Mouse (Mus musculus) liver (tissue): ENCODE measurements around the gene Ddx60.

Source experiments
- DNase-seq: peaks from one replicate; pipeline ENCODE4 v3.0.0-alpha.2; 2020; ENCODE audit warnings: mixed read lengths

Ddx60 gene

GRCm38 (mm10) chr8:61989464-61989863 lies 61.6 kb downstream of the Ddx60 start:
- no peak for DNase-seq

- no peak for DNase-seq
These were observed 64.9 kb downstream of the Ddx60 start for GRCm38 (mm10) chr8:61992796-61993195.

GRCm38 (mm10) chr8:61997125-61997524 lies 69.2 kb downstream of the Ddx60 start:
- DNase-seq: no peak

DNA sequence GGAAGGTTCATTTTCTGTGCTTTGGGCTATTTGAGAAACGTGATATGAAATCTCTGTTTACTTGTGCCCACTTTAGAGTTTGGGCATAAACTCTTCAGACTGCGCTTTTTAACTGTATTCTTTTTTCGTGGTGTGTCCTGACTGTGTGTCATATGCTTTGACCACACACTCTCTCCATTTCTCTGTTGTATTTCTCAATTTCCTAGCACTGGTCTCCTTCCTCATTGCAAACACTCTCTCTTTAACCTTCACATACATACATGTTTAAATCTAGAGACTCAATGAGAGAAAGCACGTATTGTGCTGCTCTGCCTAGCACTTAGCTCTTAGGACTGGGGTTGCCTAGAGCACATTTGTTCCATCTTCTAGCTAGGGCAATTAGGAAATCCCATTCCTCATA lies 86.3 kb downstream of the Ddx60 start:
- DNase-seq: no peak

DNA sequence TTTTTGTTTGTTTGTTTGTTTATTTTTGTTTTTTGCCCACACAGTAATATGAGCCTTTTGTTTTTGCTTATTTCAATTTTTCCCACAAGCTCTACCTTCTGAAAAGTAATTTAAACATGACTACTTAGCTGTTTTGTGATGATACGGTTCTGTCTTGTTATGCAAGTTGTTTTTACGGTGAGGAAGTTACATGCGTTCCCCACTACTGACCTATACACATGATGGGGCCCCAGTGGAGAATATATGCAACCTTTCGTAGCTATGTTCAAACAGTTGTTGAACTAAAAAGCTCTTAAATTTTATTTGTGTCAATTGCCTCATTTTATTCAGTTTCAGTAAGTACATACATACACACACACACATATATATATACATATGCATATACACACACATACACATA lies 86.7 kb downstream of the Ddx60 start:
- no peak for DNase-seq

DNA sequence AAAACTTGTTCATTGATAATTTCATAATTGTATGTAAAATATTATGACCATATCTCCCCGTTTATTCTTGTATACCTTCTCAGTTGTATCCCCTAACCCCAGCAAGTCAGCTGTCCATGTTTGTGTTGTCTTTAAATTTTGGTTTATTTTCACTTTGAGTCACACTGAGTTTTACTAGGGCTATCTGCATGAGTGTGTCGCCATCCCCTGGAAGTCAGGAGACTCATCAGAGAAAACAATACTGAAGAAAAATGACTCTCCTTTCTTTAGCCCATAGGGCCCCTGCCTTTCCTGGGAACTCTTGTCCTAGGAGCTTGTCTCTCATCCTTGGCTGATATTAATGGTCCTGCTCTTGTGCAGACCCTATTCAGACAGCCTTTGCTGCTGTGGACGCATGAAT lies 106.5 kb downstream of the Ddx60 start:
- no peak for DNase-seq

DNA sequence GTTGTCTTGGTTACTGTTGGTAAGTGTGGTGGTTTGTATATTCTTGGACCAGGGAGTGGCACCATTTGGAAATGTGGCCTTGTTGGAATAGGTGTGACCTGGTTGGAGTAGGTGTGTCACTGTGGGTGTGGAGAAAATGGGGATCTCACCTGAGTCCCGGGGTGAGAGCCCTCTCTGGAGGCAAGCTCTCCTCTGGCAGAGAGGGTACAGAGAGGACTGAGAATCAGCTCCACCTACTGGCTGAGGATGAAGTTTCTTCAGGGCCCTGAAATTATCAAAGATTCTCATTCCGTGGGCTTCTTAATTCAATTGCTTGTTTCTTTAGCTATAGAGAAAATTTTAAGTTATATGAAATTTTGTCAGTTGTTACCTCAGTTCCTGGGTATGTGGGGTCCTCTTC lies 118.9 kb downstream of the Ddx60 start:
- no peak for DNase-seq

DNA sequence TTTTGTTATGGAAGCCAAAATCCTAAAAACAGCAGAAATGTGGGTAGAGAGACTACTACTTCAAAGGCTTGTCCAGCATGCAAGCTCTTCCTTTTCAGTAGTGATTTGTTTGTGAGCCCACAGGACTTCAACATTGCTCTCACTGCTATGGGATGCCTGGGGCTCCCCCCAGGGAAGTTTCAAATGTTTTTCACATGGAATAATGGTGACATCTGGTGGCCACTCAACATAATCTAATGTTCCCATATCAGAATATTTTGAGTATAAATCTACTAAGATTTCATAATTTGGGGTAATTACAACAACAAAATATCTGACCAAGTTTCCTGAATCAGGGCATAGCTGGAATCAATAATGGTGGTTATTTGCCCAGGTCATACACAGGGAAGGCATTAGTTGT lies 132.5 kb downstream of the Ddx60 start:
- no peak for DNase-seq

- no peak for DNase-seq
These were observed 140.4 kb downstream of the Ddx60 start for GRCm38 (mm10) chr8:62068305-62068704.

DNA sequence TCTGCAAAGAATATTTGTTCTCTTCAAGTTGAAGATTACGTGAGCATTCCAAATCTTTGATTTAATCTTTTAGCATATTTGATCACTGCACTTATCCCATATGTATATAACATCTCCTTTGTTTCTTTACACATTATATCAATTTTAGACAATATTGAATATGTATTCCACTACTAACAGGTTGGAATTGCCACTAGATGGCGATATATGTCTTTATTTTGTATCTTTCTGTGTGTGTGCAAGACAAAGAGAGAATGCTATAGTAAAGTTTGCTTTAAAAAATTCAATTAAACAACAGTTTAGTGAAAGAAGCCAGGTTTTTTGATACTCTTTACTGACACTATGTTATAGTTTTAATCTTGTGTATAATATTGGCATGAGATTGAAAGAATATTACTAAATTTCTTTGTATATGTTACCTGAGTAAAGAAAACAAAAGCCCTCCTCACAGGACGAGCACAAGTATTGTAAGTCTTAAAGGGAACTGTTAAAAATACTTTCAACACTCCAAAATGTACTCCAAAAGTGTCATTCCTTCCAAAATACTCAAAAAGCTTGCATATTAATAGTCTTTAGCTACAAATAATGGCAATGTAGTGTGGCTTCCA lies 152.4 kb downstream of the Ddx60 start:
- no peak for DNase-seq

GRCm38 (mm10) chr8:62081804-62082203 lies 153.9 kb downstream of the Ddx60 start:
- DNase-seq: no peak
